Mouse (Mus musculus) C2C12 (cell line): ENCODE results near the gene Pithd1. TPM values are rescaled to one million over a fixed set of nuclear protein-coding genes. Genes with fewer than 3 reads are reported as not detected.

Experiments used
- H3K27me3 ChIP-seq: one replicate; pipeline ENCODE4 v1.6.1; 2011; ENCODE audit not compliant: control insufficient read depth, insufficient read depth, insufficient read length
- H3K36me3 ChIP-seq: one replicate; pipeline ENCODE4 v1.6.1; 2011; ENCODE audit not compliant: control insufficient read depth, insufficient read depth
- H3K4me3 ChIP-seq: one replicate; pipeline ENCODE4 v1.5.1; 2011; ENCODE audit warnings: mild to moderate bottlenecking, control low read depth; ENCODE audit not compliant: poor library complexity, insufficient read depth, severe bottlenecking
- H3K79me2 ChIP-seq: one replicate; pipeline ENCODE4 v1.6.1; 2011; ENCODE audit not compliant: control insufficient read depth, insufficient read depth
- H3K79me3 ChIP-seq: one replicate; pipeline ENCODE4 v1.6.1; 2011; ENCODE audit warnings: low read depth, control low read depth
- H3ac ChIP-seq: one replicate; pipeline ENCODE3; 2011; ENCODE audit warnings: low read depth; ENCODE audit not compliant: control insufficient read depth, insufficient read length
- CEBPB ChIP-seq: IDR thresholded peaks from one replicate; pipeline ENCODE4 v1.6.1; 2011; ENCODE audit warnings: low read depth, mild to moderate bottlenecking, control low read depth, moderate library complexity
- CTCF ChIP-seq: IDR thresholded peaks from one replicate; pipeline ENCODE4 v1.5.1; 2011; ENCODE audit not compliant: control insufficient read depth, insufficient read depth, insufficient read length
- FOSL1 ChIP-seq: IDR thresholded peaks from one replicate; pipeline ENCODE4 v1.8.0; 2011; ENCODE audit warnings: mild to moderate bottlenecking, low read length; ENCODE audit not compliant: poor library complexity, insufficient read depth, severe bottlenecking
- MAX ChIP-seq: IDR thresholded peaks from one replicate; pipeline ENCODE4 v1.6.1; 2011; ENCODE audit warnings: mild to moderate bottlenecking, control low read depth
- MYOD1 ChIP-seq: IDR thresholded peaks from one replicate; pipeline ENCODE4 v1.6.1; 2011; ENCODE audit warnings: low read depth; ENCODE audit not compliant: control insufficient read depth, insufficient read length
- MYOG ChIP-seq: IDR thresholded peaks from one replicate; pipeline ENCODE4 v1.6.1; 2011; ENCODE audit not compliant: control insufficient read depth, insufficient read length; ENCODE audit errors: extremely low read depth
- USF1 ChIP-seq: IDR thresholded peaks from one replicate; pipeline ENCODE4 v1.6.1; 2011; ENCODE audit warnings: low read depth, mild to moderate bottlenecking, control low read depth, moderate library complexity
- polyA plus RNA-seq: library from polyadenylated mRNA; unstranded; fragments of >200 nt; fragmentation: generic; extraction: Trizol; gene quantifications from one replicate; pipeline ENCODE4 v1.2.1, GENCODE M21; 2012; ENCODE audit warnings: missing spikeins

The Pithd1 gene
- polyA plus RNA-seq, 1 experiment: 45.1 TPM

DNA sequence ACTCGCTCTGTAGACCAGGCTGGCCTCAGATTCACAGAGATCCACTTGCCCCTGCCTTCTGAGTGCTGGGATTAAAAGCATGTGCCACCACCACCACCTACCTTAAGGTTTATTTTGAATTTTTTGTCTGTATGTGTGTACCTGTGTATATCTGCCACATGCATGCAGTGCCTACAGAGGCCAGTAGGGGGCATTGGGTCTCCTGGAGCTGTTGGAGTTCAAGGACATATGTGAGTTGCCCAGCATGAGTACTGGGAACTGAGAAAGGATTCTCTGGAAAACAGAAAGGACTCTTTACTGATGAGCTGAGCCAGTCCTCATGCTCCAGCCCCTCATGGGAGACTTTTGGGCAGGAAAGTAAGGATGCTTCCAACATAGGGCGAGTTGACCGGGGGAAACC lies 35.6 kb downstream of the Pithd1 start:
- peaks cover 4% of the 10 kb centered on the region for H3K36me3 ChIP-seq
- peaks cover 1% of the 10 kb centered on the region for H3K79me3 ChIP-seq
- peaks cover 15% of the 10 kb centered on the region for H3K79me2 ChIP-seq
- no peak overlapping the region for H3ac ChIP-seq
- TF ChIP-seq FOSL1 (no peak), MYOD1 (no peak), USF1 (no peak), CEBPB (no peak), CTCF (no peak), MAX (no peak), MYOG (no peak)
- H3K27me3 ChIP-seq: no peaks in the 10 kb centered on the region
- no peak overlapping the region for H3K4me3 ChIP-seq

DNA sequence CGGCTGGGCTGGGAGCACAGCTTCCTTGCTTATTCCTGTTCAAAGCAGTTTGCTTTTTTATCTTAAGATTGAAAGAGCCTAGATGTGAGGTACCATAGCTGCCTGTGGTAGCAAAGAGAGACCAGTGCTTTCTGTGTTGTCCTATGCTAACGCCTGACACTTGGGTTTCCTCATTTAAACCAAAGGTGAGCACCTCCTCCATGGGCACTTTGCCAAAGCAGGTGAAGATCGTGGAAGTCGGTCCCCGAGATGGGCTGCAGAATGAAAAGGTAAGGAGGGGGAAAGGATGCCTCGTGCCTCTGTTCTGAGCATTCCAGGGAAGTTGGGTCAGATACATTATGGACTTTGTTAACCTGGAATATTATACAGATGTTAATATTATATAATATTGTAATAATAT lies 36.7 kb downstream of the Pithd1 start:
- no peak for TF ChIP-seq FOSL1
- no peak for TF ChIP-seq CEBPB
- no peak for TF ChIP-seq MYOG
- no peak for TF ChIP-seq MAX
- Histone ChIP-seq H3ac (no peak overlapping the region), H3K79me2 (peaks cover 16% of the 10 kb centered on the region)

GRCm38 (mm10) chr4:135949911-135950310 lies 37.2 kb downstream of the Pithd1 start:
- H3ac ChIP-seq: no peak overlapping the region
- no peaks in the 10 kb centered on the region for H3K27me3 ChIP-seq
- H3K79me2 ChIP-seq: peaks cover 16% of the 10 kb centered on the region
- no peaks in the 10 kb centered on the region for H3K36me3 ChIP-seq
- peaks cover 1% of the 10 kb centered on the region for H3K79me3 ChIP-seq
- TF ChIP-seq MAX (no peak), USF1 (no peak), CTCF (no peak), MYOD1 (no peak), MYOG (no peak), CEBPB (no peak), FOSL1 (no peak)
- H3K4me3 ChIP-seq: no peak overlapping the region

More for the DNA sequence above, 36.7 kb downstream of the Pithd1 start:
- Histone ChIP-seq H3K36me3 (no peaks in the 10 kb centered on the region), H3K79me3 (peaks cover 1% of the 10 kb centered on the region), H3K4me3 (no peak overlapping the region), H3K27me3 (no peaks in the 10 kb centered on the region)

DNA sequence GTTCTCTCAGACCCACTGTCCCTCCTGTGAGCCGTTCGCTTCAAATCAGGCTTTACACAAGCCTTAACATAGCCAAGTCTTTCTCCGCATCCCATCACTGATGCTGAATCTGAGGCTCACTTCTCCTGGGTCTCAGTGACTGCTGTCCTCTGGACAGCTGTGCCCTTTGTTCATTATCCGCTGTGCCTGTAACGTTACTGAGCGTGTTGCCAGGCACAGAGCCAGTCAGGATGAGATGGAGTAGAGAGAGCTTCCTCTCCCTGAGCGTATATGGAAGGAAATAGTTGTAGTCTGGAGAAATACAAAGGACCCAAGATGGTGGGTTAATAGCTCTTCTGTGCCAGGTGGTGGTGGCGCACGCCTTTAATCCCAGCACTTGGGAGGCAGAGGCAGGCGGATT lies 37.6 kb downstream of the Pithd1 start:
- TF ChIP-seq FOSL1: no peak
- no peak for TF ChIP-seq MYOD1
- TF ChIP-seq MAX: no peak
- no peak for TF ChIP-seq CEBPB
- no peak for TF ChIP-seq USF1
- TF ChIP-seq MYOG: no peak
- TF ChIP-seq CTCF: no peak
- H3K79me3 ChIP-seq: peaks cover 1% of the 10 kb centered on the region
- H3ac ChIP-seq: no peak overlapping the region

GRCm38 (mm10) chr4:135948142-135948541 lies 38.9 kb downstream of the Pithd1 start:
- TF ChIP-seq MYOD1 (no peak), CTCF (no peak), CEBPB (no peak), MYOG (no peak)
- peaks cover 16% of the 10 kb centered on the region for H3K79me2 ChIP-seq
- no peaks in the 10 kb centered on the region for H3K27me3 ChIP-seq
- no peaks in the 10 kb centered on the region for H3K36me3 ChIP-seq
- peaks cover 1% of the 10 kb centered on the region for H3K79me3 ChIP-seq
- H3K4me3 ChIP-seq: no peak overlapping the region
- H3ac ChIP-seq: no peak overlapping the region

More for the DNA sequence above, 37.6 kb downstream of the Pithd1 start:
- no peaks in the 10 kb centered on the region for H3K27me3 ChIP-seq
- H3K4me3 ChIP-seq: no peak overlapping the region
- H3K36me3 ChIP-seq: no peaks in the 10 kb centered on the region
- H3K79me2 ChIP-seq: peaks cover 16% of the 10 kb centered on the region

DNA sequence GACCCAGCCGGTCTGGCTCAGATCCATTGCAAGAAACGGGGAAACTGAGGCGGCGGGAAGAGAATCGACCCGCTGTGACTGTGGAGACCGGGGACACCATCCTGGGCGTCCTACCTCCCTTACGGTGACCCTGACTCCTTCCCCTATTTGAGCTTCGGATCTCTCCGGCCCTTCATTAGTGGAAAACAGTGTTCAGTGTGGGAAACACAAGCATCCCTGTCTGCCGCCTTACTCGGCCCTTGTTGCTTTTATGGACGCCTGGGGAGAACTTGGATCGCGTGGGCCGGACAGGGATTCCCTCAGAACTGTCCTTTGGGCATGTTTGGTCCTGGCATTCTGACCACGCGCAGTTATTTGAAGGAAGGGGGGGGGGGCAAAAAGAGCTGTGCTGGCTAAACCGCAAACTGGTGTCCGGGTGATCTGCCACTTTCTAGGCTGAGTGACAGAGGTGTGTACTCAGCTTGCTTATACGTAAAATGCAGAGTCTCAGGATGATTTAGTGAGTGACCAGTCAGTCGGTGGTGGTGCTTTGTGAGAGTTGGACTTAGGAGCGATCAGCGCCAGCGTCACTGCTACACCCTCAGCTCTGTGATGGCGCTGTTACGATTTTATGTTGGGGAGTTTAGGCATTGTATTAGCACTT lies 40.3 kb downstream of the Pithd1 start:
- H3K79me3 ChIP-seq: peaks cover 1% of the 10 kb centered on the region
- H3K4me3 ChIP-seq: peak overlapping the region; percentile 71
- H3K79me2 ChIP-seq: peaks cover 16% of the 10 kb centered on the region
- no peaks in the 10 kb centered on the region for H3K36me3 ChIP-seq
- TF ChIP-seq MAX (no peak), CEBPB (no peak), MYOD1 (no peak), FOSL1 (no peak), USF1 (no peak), MYOG (no peak), CTCF (no peak)
- no peaks in the 10 kb centered on the region for H3K27me3 ChIP-seq
- H3ac ChIP-seq: peak overlapping the region; percentile 70
